Mouse (Mus musculus) mouse trophoblast stem cell (cell line): ENCODE data around the gene Cyp2d10.
"Not testable (repeated sequence)": the region's sequence is repeated elsewhere in the genome, so short reads cannot be mapped to it uniquely, and the experiment has no call there.

Source experiments
- in situ Hi-C, 2 experiments: fragments of 300-500 bp; cut with MseI, MboI; formaldehyde crosslinking; loops; 2 replicates in 1 of 2; 3 replicates in 1 of 2; pipeline ENCODE4 v1.15.1; 2025

Gene Cyp2d10

GRCm38 (mm10) chr15:82401516-82401915 lies 5.5 kb downstream of the Cyp2d10 start:
- in situ Hi-C loops, result no loop called here

GRCm38 (mm10) chr15:82395955-82396354 lies 11.0 kb downstream of the Cyp2d10 start:
- in situ Hi-C loops, result loop anchor here (5.0 kb wide), 1 partner anchor 51 kb away; no protein-coding TSS in a partner anchor

GRCm38 (mm10) chr15:82393922-82394321 lies 13.1 kb downstream of the Cyp2d10 start, which contains the start of gene Cyp2d11:
Cyp2d11 (minus strand) TSS chr15:82394022.
- in situ Hi-C loops, result not testable (repeated sequence)

GRCm38 (mm10) chr15:82389916-82390315 lies 17.1 kb downstream of the Cyp2d10 start:
- in situ Hi-C loops, result not testable (repeated sequence)

- in situ Hi-C loops, result no loop called here
Observed at GRCm38 (mm10) chr15:82385729-82386128, 21.3 kb downstream of the Cyp2d10 start.

GRCm38 (mm10) chr15:82382441-82382840 lies 24.6 kb downstream of the Cyp2d10 start:
- in situ Hi-C loops, result no loop called here

- in situ Hi-C loops, result no loop called here
Observed at GRCm38 (mm10) chr15:82380714-82381062, 26.3 kb downstream of the Cyp2d10 start.

GRCm38 (mm10) chr15:82379871-82380713 lies 26.9 kb downstream of the Cyp2d10 start, which contains the start of gene Cyp2d22:
Cyp2d22 (minus strand) TSS chr15:82380260.
- in situ Hi-C loops, result no loop called here

GRCm38 (mm10) chr15:82379511-82379870 lies 27.5 kb downstream of the Cyp2d10 start:
- in situ Hi-C loops, result no loop called here

GRCm38 (mm10) chr15:82378261-82379180 lies 28.5 kb downstream of the Cyp2d10 start:
- in situ Hi-C loops, result no loop called here

GRCm38 (mm10) chr15:82377701-82378100 lies 29.3 kb downstream of the Cyp2d10 start:
- in situ Hi-C loops, result no loop called here

- in situ Hi-C loops, result no loop called here
Observed at GRCm38 (mm10) chr15:82376393-82377138, 30.4 kb downstream of the Cyp2d10 start.

- in situ Hi-C loops, result no loop called here
Observed at GRCm38 (mm10) chr15:82375855-82376254, 31.1 kb downstream of the Cyp2d10 start.

GRCm38 (mm10) chr15:82374437-82374836 lies 32.6 kb downstream of the Cyp2d10 start:
- in situ Hi-C loops, result no loop called here

- in situ Hi-C loops, result no loop called here
Observed at GRCm38 (mm10) chr15:82372991-82373390, 34.0 kb downstream of the Cyp2d10 start.

GRCm38 (mm10) chr15:82372446-82372845 lies 34.5 kb downstream of the Cyp2d10 start:
- in situ Hi-C loops, result no loop called here

GRCm38 (mm10) chr15:82368851-82369250 lies 38.1 kb downstream of the Cyp2d10 start:
- in situ Hi-C loops, result no loop called here

GRCm38 (mm10) chr15:82368146-82368545 lies 38.8 kb downstream of the Cyp2d10 start:
- in situ Hi-C loops, result no loop called here

- in situ Hi-C loops, result not testable (repeated sequence)
Observed at GRCm38 (mm10) chr15:82364561-82364960, 42.4 kb downstream of the Cyp2d10 start.

- in situ Hi-C loops, result not testable (repeated sequence)
Observed at GRCm38 (mm10) chr15:82363801-82364200, 43.2 kb downstream of the Cyp2d10 start.

- in situ Hi-C loops, result no loop called here
Observed at GRCm38 (mm10) chr15:82362234-82362633, 44.8 kb downstream of the Cyp2d10 start.
